Mouse (Mus musculus): ENCODE results near the gene Dok1. TPM values are rescaled to one million over a fixed set of nuclear protein-coding genes. Genes with fewer than 3 reads are reported as not detected.
A peak's percentile ranks its signal among the peaks of the same experiment; 100 is the strongest.

Dok1 gene
- polyA plus RNA-seq, 1 experiment: 22.6 TPM

- no peak for DNase-seq (ENCODE audit: low read depth in 1 of 2, low spot score in 2 of 2)
- Histone ChIP-seq H3K36me3 (ENCODE audit: control insufficient read depth, insufficient read depth, low read length) (no peaks in the 10 kb centered on the region), H3K27ac (ENCODE audit: insufficient read depth, low read length) (no peak overlapping the region), H3K4me1 (ENCODE audit: control insufficient read depth, insufficient read depth, insufficient read length) (peaks cover 22% of the 10 kb centered on the region), H3K27me3 (ENCODE audit: control insufficient read depth, insufficient read depth, low read length) (peaks cover 25% of the 10 kb centered on the region), H3K4me3 (ENCODE audit: extremely low read depth, insufficient read depth, insufficient read length) (no peak overlapping the region)
- TF ChIP-seq CTCF (IDR thresholded peaks at IDR 0.05; ENCODE audit: extremely low read depth, insufficient read depth, insufficient read length, insufficient replicate concordance) (no peak), POLR2A (IDR thresholded peaks at IDR 0.05; ENCODE audit: low read depth, low read length) (no peak)
- WGBS: 31% methylated on average over 8 of the region's 8 CpGs
These were observed 32.7 kb upstream of the Dok1 start for GRCm38 (mm10) chr6:83065995-83066394.

GRCm38 (mm10) chr6:83058725-83059124 lies 25.5 kb upstream of the Dok1 start:
- H3K4me1 ChIP-seq (ENCODE audit: control insufficient read depth, insufficient read depth, insufficient read length): peaks cover 4% of the 10 kb centered on the region; the same call in 1 of the 2 replicates
- TF ChIP-seq CTCF (IDR thresholded peaks at IDR 0.05; ENCODE audit: extremely low read depth, insufficient read depth, insufficient read length, insufficient replicate concordance) (no peak), POLR2A (IDR thresholded peaks at IDR 0.05; ENCODE audit: low read depth, low read length) (no peak)
- DNase-seq (ENCODE audit: low read depth in 1 of 2, low spot score in 2 of 2): no peak
- H3K4me3 ChIP-seq (ENCODE audit: extremely low read depth, insufficient read depth, insufficient read length): no peak overlapping the region
- no peak overlapping the region for H3K27ac ChIP-seq (ENCODE audit: insufficient read depth, low read length)
- H3K27me3 ChIP-seq (ENCODE audit: control insufficient read depth, insufficient read depth, low read length): no peaks in the 10 kb centered on the region
- WGBS: 98% methylated on average over 2 of the region's 2 CpGs
- peaks cover 11% of the 10 kb centered on the region for H3K36me3 ChIP-seq (ENCODE audit: control insufficient read depth, insufficient read depth, low read length)

GRCm38 (mm10) chr6:83057790-83058189 lies 24.5 kb upstream of the Dok1 start, which contains the start of gene Dqx1:
TSS of gene Dqx1 (plus strand) at chr6:83057844.
- Histone ChIP-seq H3K27ac (ENCODE audit: insufficient read depth, low read length) (no peak within 1 kb of the TSS), H3K27me3 (ENCODE audit: control insufficient read depth, insufficient read depth, low read length) (no peaks in the 10 kb centered on the region), H3K4me3 (ENCODE audit: extremely low read depth, insufficient read depth, insufficient read length) (no peak within 1 kb of the TSS), H3K4me1 (ENCODE audit: control insufficient read depth, insufficient read depth, insufficient read length) (peaks cover 7% of the 10 kb centered on the region; the same call in 1 of the 2 replicates), H3K36me3 (ENCODE audit: control insufficient read depth, insufficient read depth, low read length) (peaks cover 11% of the 10 kb centered on the region)
- 94% methylated on average over 3 of the region's 3 CpGs for WGBS
- DNase-seq (ENCODE audit: low read depth in 1 of 2, low spot score in 2 of 2): no peak
- no peak for TF ChIP-seq CTCF (IDR thresholded peaks at IDR 0.05; ENCODE audit: extremely low read depth, insufficient read depth, insufficient read length, insufficient replicate concordance)
- no peak for TF ChIP-seq POLR2A (IDR thresholded peaks at IDR 0.05; ENCODE audit: low read depth, low read length)

GRCm38 (mm10) chr6:83054871-83055431 lies 21.7 kb upstream of the Dok1 start, which contains the start of gene Htra2:
TSS of gene Htra2 (minus strand) at chr6:83055273.
- Histone ChIP-seq H3K4me3 (ENCODE audit: extremely low read depth, insufficient read depth, insufficient read length) (peak within 1 kb of the TSS; percentile 93), H3K4me1 (ENCODE audit: control insufficient read depth, insufficient read depth, insufficient read length) (peaks cover 7% of the 10 kb centered on the region; the same call in 1 of the 2 replicates), H3K36me3 (ENCODE audit: control insufficient read depth, insufficient read depth, low read length) (peaks cover 15% of the 10 kb centered on the region), H3K27ac (ENCODE audit: insufficient read depth, low read length) (peak within 1 kb of the TSS; percentile 90), H3K27me3 (ENCODE audit: control insufficient read depth, insufficient read depth, low read length) (no peaks in the 10 kb centered on the region)
- TF ChIP-seq CTCF (IDR thresholded peaks at IDR 0.05; ENCODE audit: extremely low read depth, insufficient read depth, insufficient read length, insufficient replicate concordance) (0 out of 2 replicates have a peak, but pooled peaks have one; percentile 42), POLR2A (IDR thresholded peaks at IDR 0.05; ENCODE audit: low read depth, low read length) (no peak)
- DNase-seq (ENCODE audit: low read depth in 1 of 2, low spot score in 2 of 2): peak in 1 of 2 experiments; percentile 51
- under 1% methylated on average over 46 of the region's 50 CpGs for WGBS

- TF ChIP-seq POLR2A (IDR thresholded peaks at IDR 0.05; ENCODE audit: low read depth, low read length): peak; percentile 57
- TF ChIP-seq CTCF (IDR thresholded peaks at IDR 0.05; ENCODE audit: extremely low read depth, insufficient read depth, insufficient read length, insufficient replicate concordance): no peak
- no peaks in the 10 kb centered on the region for H3K27me3 ChIP-seq (ENCODE audit: control insufficient read depth, insufficient read depth, low read length)
- H3K4me1 ChIP-seq (ENCODE audit: control insufficient read depth, insufficient read depth, insufficient read length): peaks cover 7% of the 10 kb centered on the region; the same call in 1 of the 2 replicates
- WGBS: under 1% methylated on average over 64 of the region's 64 CpGs
- peaks cover 15% of the 10 kb centered on the region for H3K36me3 ChIP-seq (ENCODE audit: control insufficient read depth, insufficient read depth, low read length)
- DNase-seq (ENCODE audit: low read depth in 1 of 2, low spot score in 2 of 2): peak; percentile 97 to 98
- H3K27ac ChIP-seq (ENCODE audit: insufficient read depth, low read length): peak within 1 kb of the TSS; percentile 90
- H3K4me3 ChIP-seq (ENCODE audit: extremely low read depth, insufficient read depth, insufficient read length): peak within 1 kb of the TSS; percentile 93
These were observed 21.0 kb upstream of the Dok1 start, which contains the start of gene Aup1 for GRCm38 (mm10) chr6:83054074-83054851. TSS of gene Aup1 (plus strand) at chr6:83054521.

- no peak for DNase-seq (ENCODE audit: low read depth in 1 of 2, low spot score in 2 of 2)
- TF ChIP-seq CTCF (IDR thresholded peaks at IDR 0.05; ENCODE audit: extremely low read depth, insufficient read depth, insufficient read length, insufficient replicate concordance): no peak
- TF ChIP-seq POLR2A (IDR thresholded peaks at IDR 0.05; ENCODE audit: low read depth, low read length): no peak
- H3K27ac ChIP-seq (ENCODE audit: insufficient read depth, low read length): peak overlapping the region; percentile 73
- peak overlapping the region; percentile 93 for H3K4me3 ChIP-seq (ENCODE audit: extremely low read depth, insufficient read depth, insufficient read length)
- peaks cover 7% of the 10 kb centered on the region; the same call in 1 of the 2 replicates for H3K4me1 ChIP-seq (ENCODE audit: control insufficient read depth, insufficient read depth, insufficient read length)
- WGBS: 7% methylated on average over 26 of the region's 26 CpGs
- H3K27me3 ChIP-seq (ENCODE audit: control insufficient read depth, insufficient read depth, low read length): no peaks in the 10 kb centered on the region
- H3K36me3 ChIP-seq (ENCODE audit: control insufficient read depth, insufficient read depth, low read length): peaks cover 15% of the 10 kb centered on the region
These were observed 20.1 kb upstream of the Dok1 start for GRCm38 (mm10) chr6:83053136-83053960.
